Mouse (Mus musculus): Measurements from ENCODE around the gene Cd59a. TPM values are rescaled to one million over a fixed set of nuclear protein-coding genes. Genes with fewer than 3 reads are reported as not detected.

The Cd59a gene
- polyA plus RNA-seq, 1 experiment from 2014 or later, result 45.4 TPM

DNA sequence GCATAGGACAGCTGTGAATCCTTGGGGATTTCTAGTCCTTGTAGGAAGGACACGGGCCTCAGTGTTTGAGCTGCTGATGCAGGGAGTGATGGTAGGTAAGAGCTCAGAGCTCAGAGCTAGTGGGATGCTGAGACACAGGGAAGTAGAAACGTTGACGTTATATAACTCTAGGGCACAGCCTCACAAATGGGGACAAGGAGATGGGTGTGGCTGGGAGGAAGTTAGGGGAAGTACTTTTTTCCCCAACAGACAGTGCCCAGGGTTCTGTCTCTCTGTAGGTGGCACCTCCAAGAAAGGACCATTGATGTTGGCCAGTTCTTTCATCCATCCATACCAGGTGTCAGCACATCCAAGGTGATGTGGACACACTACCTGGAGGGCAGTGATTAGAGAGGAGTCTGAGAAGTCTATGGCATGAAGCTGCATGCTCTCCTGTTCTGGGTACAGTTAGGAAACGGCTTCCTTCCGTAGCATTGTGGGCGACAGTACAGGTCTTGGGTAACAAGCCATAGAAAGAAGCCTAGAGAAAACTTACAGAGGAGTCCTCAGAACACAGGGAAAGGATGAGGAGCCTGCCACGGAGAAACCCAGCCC is 36.8 kb downstream of the Cd59a start:
- no peak overlapping the region for H3K27ac ChIP-seq (ENCODE audit: low read length)
- no peak overlapping the region for H3K9ac ChIP-seq (replicated peaks; ENCODE audit: low read length)
- ATAC-seq (ENCODE audit: low FRiP score, low TSS enrichment), result no peak
- no peak overlapping the region for H3K4me2 ChIP-seq (replicated peaks; ENCODE audit: low read depth, low read length)
- H3K4me3 ChIP-seq (ENCODE audit: low read length), result no peak overlapping the region
- no peaks in the 10 kb centered on the region for H3K9me3 ChIP-seq (ENCODE audit: low read length)
- H3K27me3 ChIP-seq (ENCODE audit: insufficient read depth, low read length), result no peaks in the 10 kb centered on the region
- H3K36me3 ChIP-seq (ENCODE audit: insufficient read depth, low read length), result no peaks in the 10 kb centered on the region
- no peaks in the 10 kb centered on the region for H3K4me1 ChIP-seq (ENCODE audit: insufficient read depth, low read length)
- 73% methylated on average over 7 of the region's 7 CpGs for WGBS

DNA sequence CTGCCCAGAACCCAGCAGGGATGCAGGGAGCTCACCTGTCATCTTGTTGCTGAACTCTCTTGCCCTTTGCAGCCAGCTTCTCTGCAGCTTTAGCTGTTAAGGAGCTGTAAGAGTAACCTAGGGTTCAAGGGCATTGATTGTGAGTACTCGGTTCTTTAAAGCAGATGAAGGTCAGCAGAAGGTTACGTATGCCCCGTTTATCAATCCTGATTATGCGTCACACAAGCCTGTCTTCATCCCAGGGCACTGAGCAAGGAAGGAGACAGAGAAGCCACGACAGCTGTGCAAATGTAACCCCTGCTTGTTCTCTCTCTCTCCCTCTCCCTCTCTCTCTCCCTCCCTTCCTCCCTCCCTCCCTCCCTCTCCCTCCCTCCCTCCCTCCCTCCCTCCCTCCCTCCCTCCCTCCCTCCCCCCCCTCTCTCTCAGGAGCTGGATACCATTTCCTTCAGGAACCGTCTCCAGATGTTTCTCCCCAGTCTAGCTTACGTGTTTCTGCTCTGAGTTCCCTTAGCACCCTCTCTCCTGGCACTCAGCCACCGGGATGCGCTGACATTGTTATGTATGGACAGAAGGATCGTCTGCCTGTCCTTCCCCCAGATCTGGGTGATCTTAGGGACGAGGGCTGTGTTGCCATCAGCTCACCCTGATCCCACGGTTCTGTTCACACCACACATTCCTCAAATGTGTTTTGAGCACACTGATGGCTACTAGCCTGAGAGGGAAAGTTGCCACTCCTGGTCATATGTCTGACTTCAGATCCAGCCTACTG is 37.6 kb downstream of the Cd59a start:
- no peaks in the 10 kb centered on the region for H3K9me3 ChIP-seq (ENCODE audit: low read length)
- H3K4me2 ChIP-seq (replicated peaks; ENCODE audit: low read depth, low read length), result no peak overlapping the region
- ATAC-seq (ENCODE audit: low FRiP score, low TSS enrichment), result no peak
- no peaks in the 10 kb centered on the region for H3K36me3 ChIP-seq (ENCODE audit: insufficient read depth, low read length)
- no peaks in the 10 kb centered on the region for H3K4me1 ChIP-seq (ENCODE audit: insufficient read depth, low read length)
- no peak overlapping the region for H3K9ac ChIP-seq (replicated peaks; ENCODE audit: low read length)
- H3K27ac ChIP-seq (ENCODE audit: low read length), result no peak overlapping the region
- WGBS, result 32% methylated on average over 12 of the region's 12 CpGs
- H3K4me3 ChIP-seq (ENCODE audit: low read length), result no peak overlapping the region
- no peaks in the 10 kb centered on the region for H3K27me3 ChIP-seq (ENCODE audit: insufficient read depth, low read length)

DNA sequence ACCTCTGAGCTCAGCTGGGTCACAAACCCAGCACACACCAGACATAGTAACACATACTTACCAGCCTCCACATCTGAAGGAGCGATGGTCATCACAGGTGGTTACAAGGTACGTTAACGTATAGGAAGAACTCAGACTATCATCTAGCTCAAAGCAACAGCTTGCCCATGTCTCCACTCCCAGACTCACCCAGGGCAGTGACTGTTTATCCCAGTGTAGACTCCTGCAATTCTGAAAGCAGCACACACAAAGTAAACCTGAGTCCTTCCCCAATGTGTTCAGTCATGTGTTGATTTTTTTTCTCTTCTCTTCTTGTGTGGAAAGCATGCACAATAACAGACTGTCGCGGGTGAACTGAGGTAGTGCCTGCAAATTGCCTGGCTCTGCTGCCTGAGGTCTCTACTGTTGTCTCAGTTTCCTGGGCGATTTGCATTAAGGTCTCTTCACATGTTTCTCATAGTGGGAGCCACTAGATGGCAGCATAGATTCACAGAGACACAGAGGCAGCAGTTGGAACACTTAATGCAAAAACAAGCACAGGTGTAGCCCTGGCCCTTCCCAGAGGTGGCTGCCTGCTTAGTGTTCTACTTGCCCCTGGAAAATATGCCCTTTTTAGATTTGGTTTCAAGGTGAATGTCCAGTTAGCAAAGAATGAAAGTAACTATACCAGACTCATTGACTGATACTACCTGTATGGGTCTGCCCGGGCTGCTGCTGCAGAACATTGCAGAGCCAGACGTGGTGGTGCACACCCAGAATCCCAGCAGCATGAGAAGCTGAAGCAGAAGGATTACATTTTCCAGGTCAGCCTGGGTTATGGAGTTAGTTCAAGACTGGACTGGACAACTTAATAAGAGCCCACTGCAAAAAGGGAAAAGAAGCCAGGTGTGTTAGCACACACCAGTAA is 38.8 kb downstream of the Cd59a start:
- H3K9me3 ChIP-seq (ENCODE audit: low read length), result no peaks in the 10 kb centered on the region
- H3K9ac ChIP-seq (replicated peaks; ENCODE audit: low read length), result no peak overlapping the region
- 40% methylated on average over 8 of the region's 8 CpGs for WGBS
- H3K4me2 ChIP-seq (replicated peaks; ENCODE audit: low read depth, low read length), result no peak overlapping the region
- ATAC-seq (ENCODE audit: low FRiP score, low TSS enrichment), result peak; percentile 72
- H3K4me1 ChIP-seq (ENCODE audit: insufficient read depth, low read length), result no peaks in the 10 kb centered on the region
- no peak overlapping the region for H3K27ac ChIP-seq (ENCODE audit: low read length)
- no peaks in the 10 kb centered on the region for H3K27me3 ChIP-seq (ENCODE audit: insufficient read depth, low read length)
- no peak overlapping the region for H3K4me3 ChIP-seq (ENCODE audit: low read length)
- no peaks in the 10 kb centered on the region for H3K36me3 ChIP-seq (ENCODE audit: insufficient read depth, low read length)

DNA sequence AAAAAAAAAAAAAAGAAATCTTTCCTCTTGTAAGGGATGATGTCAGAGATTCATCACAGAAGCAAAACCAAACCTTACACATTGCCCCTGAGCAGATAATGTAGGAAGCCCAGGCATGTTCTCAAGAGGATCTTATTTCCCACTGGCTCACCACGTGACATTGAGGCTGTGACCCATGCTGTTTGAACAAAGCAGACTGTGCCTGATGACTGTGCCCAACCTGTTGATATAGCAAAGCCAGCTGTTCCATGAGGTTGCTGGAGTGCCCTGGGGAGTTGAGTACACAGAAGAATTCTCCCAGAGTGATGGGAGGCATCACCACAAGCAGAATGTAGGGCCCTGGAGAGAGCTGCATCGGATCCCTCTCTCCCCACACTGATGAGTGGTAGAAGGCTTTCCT is 40.3 kb downstream of the Cd59a start:
- H3K4me1 ChIP-seq (ENCODE audit: insufficient read depth, low read length), result no peaks in the 10 kb centered on the region
- no peaks in the 10 kb centered on the region for H3K36me3 ChIP-seq (ENCODE audit: insufficient read depth, low read length)
- no peak overlapping the region for H3K4me2 ChIP-seq (replicated peaks; ENCODE audit: low read depth, low read length)
- 49% methylated on average over 2 of the region's 2 CpGs for WGBS
- H3K9me3 ChIP-seq (ENCODE audit: low read length), result no peaks in the 10 kb centered on the region
- no peak for ATAC-seq (ENCODE audit: low FRiP score, low TSS enrichment)
- H3K4me3 ChIP-seq (ENCODE audit: low read length), result no peak overlapping the region
- no peak overlapping the region for H3K9ac ChIP-seq (replicated peaks; ENCODE audit: low read length)
- H3K27ac ChIP-seq (ENCODE audit: low read length), result no peak overlapping the region
- no peaks in the 10 kb centered on the region for H3K27me3 ChIP-seq (ENCODE audit: insufficient read depth, low read length)

DNA sequence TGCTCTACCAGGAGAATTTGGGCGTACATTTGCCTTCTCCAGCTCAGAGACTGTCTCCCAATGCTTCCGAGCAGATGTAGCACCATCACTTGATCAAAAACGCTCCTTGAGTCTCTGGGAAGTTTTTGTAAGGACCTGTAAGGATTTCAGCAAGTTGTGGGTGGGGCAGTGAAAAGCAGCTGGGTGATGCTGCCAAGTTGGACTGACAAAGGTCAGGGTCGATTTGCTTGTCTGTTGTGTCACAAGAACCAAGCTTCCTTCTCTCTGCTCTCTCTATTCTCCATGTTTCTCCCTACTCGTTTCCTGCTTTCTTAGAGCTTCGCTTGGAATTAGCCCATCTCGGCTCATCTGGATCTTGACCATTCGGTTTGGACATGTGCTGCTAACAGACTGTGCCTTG is 46.5 kb downstream of the Cd59a start:
- no peak overlapping the region for H3K27ac ChIP-seq (ENCODE audit: low read length)
- H3K9ac ChIP-seq (replicated peaks; ENCODE audit: low read length), result no peak overlapping the region
- H3K4me3 ChIP-seq (ENCODE audit: low read length), result no peak overlapping the region
- no peak overlapping the region for H3K4me2 ChIP-seq (replicated peaks; ENCODE audit: low read depth, low read length)
- no peaks in the 10 kb centered on the region for H3K9me3 ChIP-seq (ENCODE audit: low read length)
- H3K36me3 ChIP-seq (ENCODE audit: insufficient read depth, low read length), result no peaks in the 10 kb centered on the region
- 89% methylated on average over 8 of the region's 8 CpGs for WGBS
- H3K27me3 ChIP-seq (ENCODE audit: insufficient read depth, low read length), result no peaks in the 10 kb centered on the region
- ATAC-seq (ENCODE audit: low FRiP score, low TSS enrichment), result no peak
- H3K4me1 ChIP-seq (ENCODE audit: insufficient read depth, low read length), result peaks cover 2% of the 10 kb centered on the region; the same call in 1 of the 2 replicates

DNA sequence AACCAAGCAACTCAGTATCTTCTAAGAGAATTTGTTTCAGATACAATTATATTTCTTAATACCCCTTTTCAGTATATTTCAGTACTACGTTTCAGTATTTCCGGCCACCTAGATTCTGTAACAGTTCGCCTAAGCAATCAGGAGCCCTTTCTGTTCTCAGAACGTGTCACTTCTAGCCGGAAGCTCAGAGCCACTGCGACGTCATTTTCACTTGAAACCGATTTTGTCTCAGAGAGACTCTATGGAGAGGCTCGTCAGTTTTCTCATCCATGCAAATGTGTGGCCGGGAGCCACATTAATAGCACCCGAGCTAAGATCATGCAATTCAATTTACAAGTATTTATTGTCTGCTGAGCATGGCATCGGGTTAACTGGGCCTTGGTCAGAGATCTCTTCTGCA is 48.4 kb downstream of the Cd59a start:
- Histone ChIP-seq H3K4me3 (ENCODE audit: low read length) (no peak overlapping the region), H3K36me3 (ENCODE audit: insufficient read depth, low read length) (no peaks in the 10 kb centered on the region), H3K27ac (ENCODE audit: low read length) (no peak overlapping the region), H3K27me3 (ENCODE audit: insufficient read depth, low read length) (no peaks in the 10 kb centered on the region), H3K9ac (replicated peaks; ENCODE audit: low read length) (no peak overlapping the region), H3K4me2 (replicated peaks; ENCODE audit: low read depth, low read length) (no peak overlapping the region), H3K9me3 (ENCODE audit: low read length) (no peaks in the 10 kb centered on the region), H3K4me1 (ENCODE audit: insufficient read depth, low read length) (peaks cover 19% of the 10 kb centered on the region)
- ATAC-seq (ENCODE audit: low FRiP score, low TSS enrichment), result no peak
- 86% methylated on average over 12 of the region's 12 CpGs for WGBS

DNA sequence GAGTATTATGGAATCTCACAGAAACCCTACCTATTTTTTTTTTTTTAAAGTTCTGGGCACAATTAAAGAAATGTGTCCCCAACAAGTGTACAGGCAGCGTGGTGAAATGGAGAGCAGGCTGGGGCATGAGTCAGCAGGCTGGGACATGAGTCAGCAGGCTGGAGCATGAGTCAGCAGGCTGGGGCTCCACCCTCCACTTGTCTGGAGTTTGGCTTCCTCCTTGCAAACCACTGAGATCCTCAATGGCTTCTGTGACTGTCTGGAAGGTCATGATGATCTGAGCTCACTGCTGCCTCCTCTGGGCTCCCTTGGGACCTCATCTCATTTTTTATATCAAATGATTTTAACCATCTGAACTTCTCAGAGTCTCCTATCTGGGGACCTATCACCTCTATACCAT is 50.4 kb downstream of the Cd59a start:
- no peak overlapping the region for H3K4me3 ChIP-seq (ENCODE audit: low read length)
- H3K27me3 ChIP-seq (ENCODE audit: insufficient read depth, low read length), result no peaks in the 10 kb centered on the region
- no peak overlapping the region for H3K27ac ChIP-seq (ENCODE audit: low read length)
- no peak overlapping the region for H3K4me2 ChIP-seq (replicated peaks; ENCODE audit: low read depth, low read length)
- H3K9ac ChIP-seq (replicated peaks; ENCODE audit: low read length), result no peak overlapping the region
- ATAC-seq (ENCODE audit: low FRiP score, low TSS enrichment), result no peak
- peaks cover 19% of the 10 kb centered on the region for H3K4me1 ChIP-seq (ENCODE audit: insufficient read depth, low read length)
- 71% methylated on average over 1 of the region's 1 CpGs for WGBS
- H3K9me3 ChIP-seq (ENCODE audit: low read length), result no peaks in the 10 kb centered on the region
- no peaks in the 10 kb centered on the region for H3K36me3 ChIP-seq (ENCODE audit: insufficient read depth, low read length)

DNA sequence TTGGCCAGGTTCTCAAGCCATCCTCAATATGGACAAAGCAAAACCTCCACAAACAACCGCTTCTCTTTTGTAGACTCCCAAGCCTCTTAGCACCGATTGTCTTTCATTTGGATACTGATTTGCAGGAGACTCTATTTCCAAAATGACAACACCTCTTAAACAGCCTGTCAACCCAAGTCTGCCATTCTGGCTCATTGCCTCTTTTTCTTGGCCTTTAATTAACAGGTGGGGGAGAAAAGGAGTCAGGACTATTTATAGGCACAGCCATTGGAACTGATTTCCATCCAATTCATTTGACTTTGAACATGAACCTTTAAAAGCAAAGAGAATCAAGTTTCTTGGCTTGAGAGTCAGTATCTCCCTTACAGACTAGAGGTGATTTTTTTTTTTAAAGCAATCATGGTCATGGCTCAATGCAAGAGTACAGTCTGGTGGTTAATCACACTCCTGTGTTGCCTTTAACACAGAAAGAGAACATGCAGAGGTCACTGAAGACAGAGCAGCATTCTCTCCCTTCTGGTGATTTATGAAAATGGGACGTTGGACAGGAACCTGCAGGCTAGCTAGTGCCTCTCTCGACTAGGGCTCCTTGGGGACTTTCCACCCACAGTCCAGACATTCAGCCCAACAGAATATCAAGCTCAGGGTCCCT is 52.4 kb downstream of the Cd59a start:
- Histone ChIP-seq H3K27me3 (ENCODE audit: insufficient read depth, low read length) (no peaks in the 10 kb centered on the region), H3K9me3 (ENCODE audit: low read length) (no peaks in the 10 kb centered on the region), H3K27ac (ENCODE audit: low read length) (peak overlapping the region; percentile 36; the same call in 1 of the 2 replicates), H3K4me3 (ENCODE audit: low read length) (no peak overlapping the region), H3K36me3 (ENCODE audit: insufficient read depth, low read length) (no peaks in the 10 kb centered on the region), H3K4me1 (ENCODE audit: insufficient read depth, low read length) (peaks cover 19% of the 10 kb centered on the region), H3K9ac (replicated peaks; ENCODE audit: low read length) (no peak overlapping the region), H3K4me2 (replicated peaks; ENCODE audit: low read depth, low read length) (no peak overlapping the region)
- ATAC-seq (ENCODE audit: low FRiP score, low TSS enrichment), result peak; percentile 73; the same call in 1 of the 2 replicates
- 27% methylated on average over 4 of the region's 4 CpGs for WGBS

DNA sequence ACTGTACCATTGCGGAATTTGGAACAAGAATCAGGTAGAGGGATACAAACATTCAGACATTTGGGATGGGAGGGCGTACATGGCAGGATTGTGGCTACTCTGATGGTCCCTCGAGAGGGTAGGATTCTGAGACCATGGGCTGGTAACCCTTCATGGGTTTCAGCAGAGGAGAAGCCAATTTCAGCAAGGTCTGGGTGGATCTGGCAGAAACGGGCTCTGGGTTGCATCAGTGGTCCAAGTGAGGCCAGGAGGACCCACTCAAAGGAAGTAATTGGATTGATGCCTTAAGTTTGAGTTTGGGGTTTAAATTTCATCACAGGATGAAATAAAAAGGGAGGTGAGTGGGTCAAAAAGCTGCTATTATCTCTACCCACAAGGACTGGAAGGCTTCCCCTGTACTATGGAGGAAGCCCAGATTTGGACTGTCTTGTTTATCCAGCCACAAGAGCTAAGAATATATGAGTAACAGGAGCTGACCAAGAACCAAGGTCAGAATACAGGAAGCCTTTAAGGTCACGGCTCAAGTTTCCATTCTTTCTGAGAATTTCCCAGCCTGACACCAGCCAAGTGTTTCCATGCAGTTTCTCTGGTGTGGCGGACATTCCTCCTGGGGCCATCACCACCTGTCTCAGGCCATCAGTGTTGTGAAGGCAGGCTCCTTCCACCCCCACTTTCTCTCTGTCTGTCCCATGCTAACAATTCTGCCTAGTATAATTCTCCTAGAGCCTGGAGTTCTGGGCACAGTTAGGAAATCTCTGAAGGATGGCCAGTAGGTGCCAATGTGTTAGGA is 55.2 kb downstream of the Cd59a start:
- H3K4me3 ChIP-seq (ENCODE audit: low read length), result no peak overlapping the region
- 60% methylated on average over 6 of the region's 6 CpGs for WGBS
- no peak overlapping the region for H3K27ac ChIP-seq (ENCODE audit: low read length)
- H3K9me3 ChIP-seq (ENCODE audit: low read length), result no peaks in the 10 kb centered on the region
- H3K36me3 ChIP-seq (ENCODE audit: insufficient read depth, low read length), result no peaks in the 10 kb centered on the region
- H3K4me2 ChIP-seq (replicated peaks; ENCODE audit: low read depth, low read length), result no peak overlapping the region
- no peak; the same call in 1 of the 2 replicates for ATAC-seq (ENCODE audit: low FRiP score, low TSS enrichment)
- peaks cover 19% of the 10 kb centered on the region for H3K4me1 ChIP-seq (ENCODE audit: insufficient read depth, low read length)
- H3K9ac ChIP-seq (replicated peaks; ENCODE audit: low read length), result no peak overlapping the region
- H3K27me3 ChIP-seq (ENCODE audit: insufficient read depth, low read length), result 0 out of 2 replicates have a peak, but pooled peaks cover 2% of the 10 kb centered on the region

All from kidney, embryonic 16.5 days (tissue).